Mouse (Mus musculus) limb, embryonic 12.5 days (tissue): ENCODE measurements around the gene Edrf1. TPM values are rescaled to one million over a fixed set of nuclear protein-coding genes. Genes with fewer than 3 reads are reported as not detected.

Source experiments
- ATAC-seq: fragments of 200-750 bp; cut with Nextera tagmentation; 2 replicates; pipeline ENCODE4 v1.8.0; 2017; ENCODE audit warnings: low read depth, moderate TSS enrichment; ENCODE audit not compliant: insufficient number of reproducible peaks, insufficient read depth, low FRiP score, low TSS enrichment
- H3K27ac ChIP-seq: fragments of 300-500 bp; sonication (generic); 2 replicates; pipeline ENCODE4 v1.5.1; 2016; ENCODE audit warnings: mild to moderate bottlenecking, moderate library complexity
- H3K27me3 ChIP-seq: fragments of 300-500 bp; sonication (generic); 2 replicates; pipeline ENCODE4 v1.6.1; 2016; ENCODE audit warnings: mild to moderate bottlenecking, moderate library complexity
- H3K36me3 ChIP-seq: fragments of 300-500 bp; sonication (generic); 2 replicates; pipeline ENCODE4 v1.6.1; 2016; ENCODE audit warnings: mild to moderate bottlenecking, moderate library complexity
- H3K4me1 ChIP-seq: fragments of 300-500 bp; sonication (generic); replicated peaks from 2 replicates; pipeline ENCODE4 v1.6.1; 2016
- H3K4me2 ChIP-seq: fragments of 300-500 bp; sonication (generic); 2 replicates; pipeline ENCODE4 v1.6.1; 2016; ENCODE audit warnings: mild to moderate bottlenecking, moderate library complexity
- H3K4me3 ChIP-seq: fragments of 300-500 bp; sonication (generic); replicated peaks from 2 replicates; pipeline ENCODE4 v1.5.1; 2016; ENCODE audit warnings: mild to moderate bottlenecking
- H3K9ac ChIP-seq: fragments of 300-500 bp; sonication (generic); replicated peaks from 2 replicates; pipeline ENCODE4 v1.6.1; 2016; ENCODE audit warnings: mild to moderate bottlenecking, moderate library complexity
- H3K9me3 ChIP-seq: fragments of 300-500 bp; sonication (generic); 2 replicates; pipeline ENCODE4 v1.6.1; 2016; ENCODE audit warnings: mild to moderate bottlenecking, moderate library complexity
- WGBS: fragments of 180-500 bp; shearing (Covaris S2); methylation state at CpG from one replicate; pipeline ENCODE4 v1.1.7; 2016; 5-methylcytosine and 5-hydroxymethylcytosine counted together
- polyA plus RNA-seq: library from polyadenylated mRNA; unstranded; fragments of >200 nt; fragmentation: Nextera tagmentation; extraction: Ambion mirVana; gene quantifications from 2 replicates; pipeline ENCODE4 v1.2.1, GENCODE M21; 2016

The Edrf1 gene
- polyA plus RNA-seq = 30.4 TPM in 2 replicates

- H3K4me1 ChIP-seq = peaks cover 26% of the 10 kb centered on the region
- peak within 1 kb of the TSS; percentile 90 for H3K9ac ChIP-seq
- peaks cover 31% of the 10 kb centered on the region for H3K36me3 ChIP-seq
- H3K4me3 ChIP-seq = peak within 1 kb of the TSS; percentile 90
- under 1% methylated on average over 81 of the region's 81 CpGs for WGBS
- peak; percentile 94 for ATAC-seq
- no peaks in the 10 kb centered on the region; the same call in 1 of the 2 replicates for H3K27me3 ChIP-seq
- peak within 1 kb of the TSS; percentile 92 for H3K27ac ChIP-seq
- no peaks in the 10 kb centered on the region for H3K9me3 ChIP-seq
- H3K4me2 ChIP-seq = peak within 1 kb of the TSS; percentile 89
Observed at GRCm38 (mm10) chr7:133637361-133638305, at the start of gene Edrf1. Gene Edrf1 (plus strand): TSS chr7:133637543.

DNA sequence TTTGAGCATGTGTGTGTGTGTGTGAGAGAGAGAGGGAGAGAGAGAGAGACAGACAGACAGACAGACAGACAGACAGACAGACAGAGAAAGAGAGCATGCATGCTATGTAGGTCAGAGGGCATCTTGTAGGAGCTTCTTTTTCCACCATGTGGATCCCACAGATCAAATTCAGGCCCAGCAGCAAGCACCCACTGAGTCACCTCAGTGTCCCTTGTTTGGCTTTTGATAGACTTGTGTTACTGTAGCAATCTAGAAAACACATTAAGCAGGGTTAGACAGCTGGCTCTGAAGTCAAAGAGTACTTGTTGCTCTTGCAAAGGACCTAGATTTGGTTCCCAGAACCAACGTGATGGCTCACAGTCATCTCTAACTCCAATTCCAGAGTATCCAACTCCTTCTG is 45.6 kb upstream of the Edrf1 start:
- H3K27me3 ChIP-seq = 0 out of 2 replicates have a peak, but pooled peaks cover 3% of the 10 kb centered on the region
- H3K36me3 ChIP-seq = no peaks in the 10 kb centered on the region
- no peak for ATAC-seq
- no peak overlapping the region for H3K4me2 ChIP-seq
- H3K9me3 ChIP-seq = 0 out of 2 replicates have a peak, but pooled peaks cover 3% of the 10 kb centered on the region
- H3K4me3 ChIP-seq = no peak overlapping the region
- no peak overlapping the region for H3K27ac ChIP-seq
- WGBS = 75% methylated on average over 1 of the region's 1 CpGs
- peaks cover 9% of the 10 kb centered on the region; the same call in 1 of the 2 replicates for H3K4me1 ChIP-seq
- H3K9ac ChIP-seq = no peak overlapping the region

DNA sequence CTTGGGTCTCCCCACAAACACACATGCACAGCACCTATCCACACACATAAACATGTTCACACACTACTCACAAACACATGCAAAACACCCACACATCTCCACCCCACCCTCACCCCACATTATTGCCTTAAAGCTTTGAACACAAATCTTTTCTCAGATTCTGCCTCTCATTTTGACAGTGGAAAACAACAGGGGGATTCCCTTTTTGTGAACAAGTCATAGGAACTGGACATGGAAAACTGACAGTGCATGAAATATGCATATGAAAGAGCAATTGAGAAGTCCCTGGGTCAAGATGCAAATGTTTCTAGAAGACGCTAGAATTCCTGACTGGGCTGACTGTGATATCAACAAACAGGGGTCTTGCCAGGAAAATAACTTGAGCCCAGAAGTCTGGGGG is 36.8 kb upstream of the Edrf1 start:
- no peak for ATAC-seq
- 59% methylated on average over 1 of the region's 1 CpGs for WGBS
- Histone ChIP-seq H3K4me1 (peaks cover 8% of the 10 kb centered on the region), H3K4me2 (no peak overlapping the region), H3K9ac (no peak overlapping the region), H3K9me3 (no peaks in the 10 kb centered on the region), H3K36me3 (no peaks in the 10 kb centered on the region), H3K4me3 (no peak overlapping the region), H3K27ac (no peak overlapping the region), H3K27me3 (peaks cover 10% of the 10 kb centered on the region; the same call in 1 of the 2 replicates)

DNA sequence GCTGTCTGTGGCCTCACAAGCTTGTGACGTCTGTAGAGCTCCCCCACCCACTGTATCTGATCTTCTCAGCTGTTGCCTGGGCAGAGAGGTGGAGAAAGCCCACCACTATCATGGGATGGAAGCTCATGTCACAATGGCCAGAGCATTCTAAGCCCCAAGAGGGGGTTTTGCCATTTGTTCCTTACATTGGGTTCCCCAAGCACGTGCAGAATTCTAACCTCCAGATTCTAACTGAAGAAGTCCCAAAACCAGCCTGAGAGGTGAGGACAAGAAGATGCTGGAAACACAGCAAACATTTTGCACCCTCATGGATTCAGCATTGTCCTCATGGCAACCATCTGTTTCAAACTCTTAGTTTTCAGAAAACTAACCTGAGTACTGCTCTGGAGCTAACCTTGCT is 35.3 kb upstream of the Edrf1 start, which contains the start of gene Tex36:
Gene Tex36, minus strand, starts transcription at position 101 of the 400 bp plus-strand sequence.
- H3K4me2 ChIP-seq = no peak within 1 kb of the TSS
- 69% methylated on average over 2 of the region's 2 CpGs for WGBS

GRCm38 (mm10) chr7:133603156-133603555 is 34.2 kb upstream of the Edrf1 start:
- H3K4me3 ChIP-seq = no peak overlapping the region
- H3K9ac ChIP-seq = no peak overlapping the region
- peaks cover 10% of the 10 kb centered on the region; the same call in 1 of the 2 replicates for H3K27me3 ChIP-seq
- WGBS = 71% methylated on average over 2 of the region's 2 CpGs
- no peak overlapping the region for H3K27ac ChIP-seq
- H3K9me3 ChIP-seq = no peaks in the 10 kb centered on the region
- H3K4me1 ChIP-seq = peaks cover 16% of the 10 kb centered on the region
- no peak for ATAC-seq
- H3K36me3 ChIP-seq = no peaks in the 10 kb centered on the region
- no peak overlapping the region for H3K4me2 ChIP-seq

More for the DNA sequence above, 35.3 kb upstream of the Edrf1 start, which contains the start of gene Tex36:
- Histone ChIP-seq H3K27ac (no peak within 1 kb of the TSS), H3K4me1 (peaks cover 11% of the 10 kb centered on the region), H3K36me3 (no peaks in the 10 kb centered on the region), H3K27me3 (peaks cover 10% of the 10 kb centered on the region; the same call in 1 of the 2 replicates), H3K9ac (no peak within 1 kb of the TSS), H3K4me3 (no peak within 1 kb of the TSS), H3K9me3 (no peaks in the 10 kb centered on the region)
- ATAC-seq = no peak

DNA sequence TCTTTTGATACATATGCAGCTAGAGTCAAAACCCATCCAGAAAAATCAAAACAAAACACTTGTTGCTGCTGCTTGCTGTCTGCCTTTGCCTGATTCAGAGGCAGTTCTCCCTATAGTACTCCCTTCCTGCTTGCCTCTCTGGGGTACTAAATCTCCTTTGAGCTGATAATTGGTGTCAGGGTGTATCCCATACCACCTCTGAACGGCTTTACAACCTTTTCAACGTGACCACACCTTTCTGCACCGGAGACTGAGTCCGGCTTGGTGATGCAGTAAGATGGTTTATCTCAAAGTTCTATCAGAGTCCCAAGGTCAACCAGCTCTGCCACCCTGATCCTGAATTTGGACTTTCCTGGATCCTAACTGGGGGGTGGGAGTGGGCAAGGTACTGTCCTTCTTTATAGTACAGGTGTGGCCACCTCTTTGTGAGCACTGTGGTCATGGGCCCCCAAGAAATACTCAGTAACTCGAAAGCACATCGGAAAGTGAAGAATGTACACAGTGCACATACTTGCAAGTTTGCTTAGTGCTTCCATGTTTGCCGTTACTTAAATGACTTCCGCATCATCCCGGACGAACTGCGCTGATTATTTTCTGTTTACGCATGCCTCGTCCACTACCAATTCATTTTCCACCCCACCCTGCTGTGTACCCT is 32.8 kb upstream of the Edrf1 start:
- Histone ChIP-seq H3K4me1 (peaks cover 18% of the 10 kb centered on the region), H3K36me3 (no peaks in the 10 kb centered on the region), H3K27me3 (peaks cover 10% of the 10 kb centered on the region; the same call in 1 of the 2 replicates), H3K4me3 (no peak overlapping the region), H3K9me3 (no peaks in the 10 kb centered on the region), H3K27ac (no peak overlapping the region), H3K4me2 (peak overlapping the region; percentile 13; the same call in 1 of the 2 replicates), H3K9ac (no peak overlapping the region)
- ATAC-seq = no peak
- WGBS = 37% methylated on average over 13 of the region's 13 CpGs

GRCm38 (mm10) chr7:133607331-133607730 is 30.0 kb upstream of the Edrf1 start:
- Histone ChIP-seq H3K9ac (no peak overlapping the region), H3K9me3 (no peaks in the 10 kb centered on the region), H3K27ac (no peak overlapping the region), H3K4me3 (no peak overlapping the region), H3K4me1 (peaks cover 24% of the 10 kb centered on the region), H3K36me3 (no peaks in the 10 kb centered on the region), H3K27me3 (peaks cover 7% of the 10 kb centered on the region; the same call in 1 of the 2 replicates), H3K4me2 (no peak overlapping the region)
- 53% methylated on average over 5 of the region's 5 CpGs for WGBS
- ATAC-seq = no peak

GRCm38 (mm10) chr7:133607883-133608575 is 29.3 kb upstream of the Edrf1 start:
- H3K4me2 ChIP-seq = no peak overlapping the region
- no peak for ATAC-seq
- H3K4me3 ChIP-seq = no peak overlapping the region
- H3K4me1 ChIP-seq = peaks cover 24% of the 10 kb centered on the region
- no peaks in the 10 kb centered on the region for H3K36me3 ChIP-seq
- H3K9me3 ChIP-seq = no peaks in the 10 kb centered on the region
- 76% methylated on average over 13 of the region's 13 CpGs for WGBS
- H3K27ac ChIP-seq = no peak overlapping the region
- no peak overlapping the region for H3K9ac ChIP-seq
- peaks cover 7% of the 10 kb centered on the region; the same call in 1 of the 2 replicates for H3K27me3 ChIP-seq

DNA sequence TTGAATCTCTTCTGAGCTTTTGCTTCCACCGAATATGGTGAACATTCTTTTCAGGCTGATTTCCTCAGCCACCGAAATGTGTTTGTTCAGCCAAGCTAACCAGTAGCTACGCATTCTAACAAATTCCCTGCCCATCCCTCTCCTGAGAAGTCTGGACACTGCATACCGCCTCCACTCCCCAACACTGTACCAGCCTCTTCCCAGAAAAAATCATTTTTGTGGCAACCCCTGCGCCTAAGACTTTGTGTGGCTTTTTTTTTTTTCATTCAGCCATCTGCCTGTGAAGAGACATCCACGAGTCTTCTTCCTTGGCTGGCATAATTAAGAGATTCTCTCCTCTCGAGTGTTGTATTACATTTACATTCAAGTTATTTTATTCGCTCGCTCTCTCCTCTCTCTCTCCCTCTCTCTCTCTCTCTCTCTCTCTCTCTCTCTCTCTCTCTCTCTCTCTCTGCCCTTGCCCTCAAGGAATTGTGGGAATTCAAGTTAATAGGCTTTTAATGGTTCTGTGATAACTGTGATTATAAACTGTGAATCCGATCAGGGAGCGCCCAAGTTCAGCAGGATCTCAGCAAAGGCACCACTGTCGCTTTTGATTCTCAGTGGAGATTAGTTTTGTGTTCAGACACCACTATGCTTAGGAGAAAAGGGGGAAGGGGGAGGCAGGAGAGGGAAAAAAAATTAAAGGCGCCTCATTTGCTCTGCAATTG is 28.6 kb upstream of the Edrf1 start:
- Histone ChIP-seq H3K4me3 (no peak overlapping the region), H3K27me3 (peaks cover 4% of the 10 kb centered on the region; the same call in 1 of the 2 replicates), H3K9ac (no peak overlapping the region), H3K9me3 (no peaks in the 10 kb centered on the region), H3K4me2 (no peak overlapping the region), H3K36me3 (no peaks in the 10 kb centered on the region), H3K27ac (no peak overlapping the region), H3K4me1 (peaks cover 24% of the 10 kb centered on the region)
- WGBS = 74% methylated on average over 13 of the region's 13 CpGs
- ATAC-seq = no peak

- Histone ChIP-seq H3K4me3 (no peak overlapping the region), H3K4me2 (0 out of 2 replicates have a peak overlapping the region, but pooled peaks have one; percentile 1), H3K27ac (no peak overlapping the region), H3K9me3 (no peaks in the 10 kb centered on the region), H3K36me3 (no peaks in the 10 kb centered on the region), H3K9ac (no peak overlapping the region), H3K4me1 (peaks cover 24% of the 10 kb centered on the region), H3K27me3 (peaks cover 1% of the 10 kb centered on the region; the same call in 1 of the 2 replicates)
- WGBS = 44% methylated on average over 8 of the region's 8 CpGs
- no peak for ATAC-seq
Observed at GRCm38 (mm10) chr7:133609585-133609984, 27.8 kb upstream of the Edrf1 start.
